Mouse (Mus musculus) testis, adult 2 months (tissue): Measurements from ENCODE around the gene Tkt.

Source experiments
- CTCF ChIP-seq: fragments of 200-500 bp; IDR thresholded peaks from 2 replicates; pipeline ENCODE4 v1.5.1; 2012; ENCODE audit warnings: low read depth, mild to moderate bottlenecking, inconsistent platforms, low read length, moderate library complexity; ENCODE audit not compliant: control insufficient read depth, insufficient read depth, insufficient replicate concordance
- POLR2A ChIP-seq: fragments of 200-500 bp; IDR thresholded peaks from 2 replicates; pipeline ENCODE4 v1.6.1; 2012; ENCODE audit warnings: low read depth, mild to moderate bottlenecking, inconsistent platforms, low read length, moderate library complexity; ENCODE audit not compliant: control insufficient read depth

- TF ChIP-seq CTCF (no peak), POLR2A (no peak)
Observed at GRCm38 (mm10) chr14:30622556-30622955, 74.4 kb downstream of the Tkt start.
